ENCODE assay signal across 18 mouse cellular contexts in genomic region chr6:97496002-97496401, GRCm38 (mm10).
DNase-seq lines count a peak whose midpoint lies in the region; ATAC-seq and TF ChIP-seq lines count a peak whose summit lies in the region.
"Had no signal": no experiment of that assay in that cellular context is flagged by ENCODE, and none has a peak within 500 bp of the region (broad histone marks: within the 10 kb centered on the region; RNA-seq: fewer than 3 reads in every experiment).

No protein-coding gene starts in this region.

- TF ChIP-seq CTCF in CH12.LX (conservative IDR thresholded peaks at IDR 0.05 in 1 of 2, IDR thresholded peaks at IDR 0.05 in 1 of 2; ENCODE audit: low read depth in 2 of 2, low read length in 2 of 2), result no peak

- no peak overlapping the region for H3K4me3 ChIP-seq in CH12.LX (replicated peaks in 1 of 3; ENCODE audit: low read depth in 2 of 3, low read length in 2 of 3, poor library complexity in 1 of 3)
- no peak overlapping the region for H3K4me3 ChIP-seq in forebrain, embryonic 13.5 days

- in situ Hi-C loops in CH12.LX (cut with MboI; ENCODE audit: low pct_ligation_motif_present, low pct_unique_long_range_greater_than_20kb, low sequenced_read_pairs), result no loop called here

- H3K27me3 ChIP-seq in CH12.LX (replicated peaks), result no peaks in the 10 kb centered on the region
- H3K27me3 ChIP-seq in forebrain, embryonic 13.5 days, result no peaks in the 10 kb centered on the region
- H3K27me3 ChIP-seq: Patski had no signal

- TF ChIP-seq EP300 in CH12.LX (IDR thresholded peaks at IDR 0.05; ENCODE audit: low read length), result peak; percentile 53; the same call in 1 of the 2 replicates

- TF ChIP-seq RAD21 in CH12.LX (IDR thresholded peaks at IDR 0.05; ENCODE audit: low read depth, low read length), result no peak; the same call in 1 of the 2 replicates

- no peaks in the 10 kb centered on the region for H3K36me3 ChIP-seq in CH12.LX (replicated peaks in 1 of 2; ENCODE audit: control insufficient read depth in 1 of 2, insufficient read depth in 1 of 2, low read length in 1 of 2)
- no peaks in the 10 kb centered on the region for H3K36me3 ChIP-seq in forebrain, embryonic 13.5 days (ENCODE audit: poor library complexity, severe bottlenecking)
- H3K36me3 ChIP-seq: G1E had no signal

- no peaks in the 10 kb centered on the region for H3K79me2 ChIP-seq in CH12.LX (replicated peaks; ENCODE audit: control insufficient read depth, extremely low read depth, insufficient read depth, poor library complexity, severe bottlenecking)

- H3K9me3 ChIP-seq in CH12.LX (replicated peaks; ENCODE audit: low read length), result no peaks in the 10 kb centered on the region
- no peaks in the 10 kb centered on the region for H3K9me3 ChIP-seq in forebrain, embryonic 13.5 days (replicated peaks)

- WGBS in forebrain, embryonic 13.5 days, result 65% methylated on average over 1 of the region's 1 CpGs

- TF ChIP-seq POLR2A in CH12.LX (IDR thresholded peaks at IDR 0.05; ENCODE audit: low read depth, low read length), result no peak

- no peak overlapping the region for H3K27ac ChIP-seq in CH12.LX (ENCODE audit: insufficient read depth, low read depth)
- H3K27ac ChIP-seq in forebrain, embryonic 13.5 days, result no peak overlapping the region

- ATAC-seq in forebrain, embryonic 13.5 days, result no peak
- ATAC-seq: activated CD4-positive, CD25-positive, alpha-beta regulatory T cell, adult 4 months; CD4-positive, CD25-positive, alpha-beta regulatory T cell, adult 4 months; Patski had no signal

- peaks cover 7 to 39% of the 10 kb centered on the region in 2 experiments; a peak in 3 of 4 replicates for H3K4me1 ChIP-seq in CH12.LX (ENCODE audit: control insufficient read depth in 1 of 2, insufficient read depth in 2 of 2)
- no peaks in the 10 kb centered on the region for H3K4me1 ChIP-seq in forebrain, embryonic 13.5 days

- H3K4me2 ChIP-seq in CH12.LX (ENCODE audit: insufficient read depth, low read depth, poor library complexity, severe bottlenecking), result peak overlapping the region; percentile 26; the same call in 1 of the 2 replicates
- H3K4me2 ChIP-seq in forebrain, embryonic 13.5 days, result no peak overlapping the region

- H3K9ac ChIP-seq in CH12.LX (ENCODE audit: insufficient read depth, low read depth), result no peak overlapping the region
- no peak overlapping the region for H3K9ac ChIP-seq in forebrain, embryonic 13.5 days

- peak; percentile 43 for DNase-seq in CH12.LX (ENCODE audit: extremely low read depth)
- DNase-seq: adrenal gland, adult 2 months; adrenal gland, adult 8-10 months; adrenal gland, postnatal 10 days; adrenal gland, postnatal 14 days; adrenal gland, postnatal 25 days; adrenal gland, postnatal 36 days; B cell, adult 2 months; cerebellum, adult 11 months; cerebellum, adult 11-12 months; cerebellum, adult 18-20 months; cerebellum, adult 2 months; cerebellum, adult 8-10 months had no signal

- dilution Hi-C loops in CH12.LX (cut with MboI; ENCODE audit: extremely low pct_ligation_motif_present, extremely low pct_unique_long_range_greater_than_20kb, low sequenced_read_pairs), result no loop called here

TF ChIP-seq in CH12.LX, 34 proteins besides CTCF, POLR2A, EP300 and RAD21:
- TF ChIP-seq KAT2A (IDR thresholded peaks at IDR 0.05; ENCODE audit: insufficient replicate concordance, low read length) (no peak), PAX5 (IDR thresholded peaks at IDR 0.05; ENCODE audit: low read length) (no peak), MAX (IDR thresholded peaks at IDR 0.05; ENCODE audit: low read length) (no peak), MEF2A (IDR thresholded peaks at IDR 0.05; ENCODE audit: borderline replicate concordance, low read depth, low read length) (peak; percentile 61; the same call in 1 of the 2 replicates), NRF1 (IDR thresholded peaks at IDR 0.05; ENCODE audit: low read depth, low read length) (no peak), ZNF384 (IDR thresholded peaks at IDR 0.05; ENCODE audit: low read depth, low read length) (no peak), BHLHE40 (IDR thresholded peaks at IDR 0.05; ENCODE audit: low read depth, low read length) (no peak), ETS1 (conservative IDR thresholded peaks at IDR 0.05; ENCODE audit: low read depth, low read length) (peak; percentile 27; the same call in 1 of the 2 replicates), IRF4 (IDR thresholded peaks at IDR 0.05; ENCODE audit: low read depth, low read length) (0 out of 2 replicates have a peak, but pooled peaks have one; percentile 43), POLR2AphosphoS2 (IDR thresholded peaks at IDR 0.05; ENCODE audit: low read depth, low read length) (no peak)
